Mouse (Mus musculus) neural tube, embryonic 10.5 days (tissue): ENCODE measurements around the gene Tnfrsf11a.
"Not testable (repeated sequence)": the region's sequence is repeated elsewhere in the genome, so short reads cannot be mapped to it uniquely, and the experiment has no call there.

Source experiments
- DNase-seq: peaks from one replicate; pipeline ENCODE4 v3.0.0-alpha.2; 2017; ENCODE audit warnings: low spot score; ENCODE audit errors: extremely low spot score

Gene Tnfrsf11a

GRCm38 (mm10) chr1:105784257-105785016, 3.9 kb downstream of the Tnfrsf11a start:
- no peak for DNase-seq

- no peak for DNase-seq
Observed at GRCm38 (mm10) chr1:105785146-105785545, 4.6 kb downstream of the Tnfrsf11a start.

GRCm38 (mm10) chr1:105786731-105787357, 6.3 kb downstream of the Tnfrsf11a start:
- no peak for DNase-seq

- DNase-seq: no peak
Observed at GRCm38 (mm10) chr1:105790103-105790502, 9.6 kb downstream of the Tnfrsf11a start.

- no peak for DNase-seq
Observed at GRCm38 (mm10) chr1:105794670-105795069, 14.2 kb downstream of the Tnfrsf11a start.

- no peak for DNase-seq
Observed at GRCm38 (mm10) chr1:105795705-105796104, 15.2 kb downstream of the Tnfrsf11a start.

GRCm38 (mm10) chr1:105800570-105800969, 20.1 kb downstream of the Tnfrsf11a start:
- no peak for DNase-seq

- DNase-seq: no peak
Observed at GRCm38 (mm10) chr1:105801252-105801651, 20.7 kb downstream of the Tnfrsf11a start.

- DNase-seq: no peak
Observed at GRCm38 (mm10) chr1:105802941-105803340, 22.4 kb downstream of the Tnfrsf11a start.

- no peak for DNase-seq
Observed at GRCm38 (mm10) chr1:105804285-105804684, 23.8 kb downstream of the Tnfrsf11a start.

GRCm38 (mm10) chr1:105805565-105805964, 25.0 kb downstream of the Tnfrsf11a start:
- no peak for DNase-seq

- DNase-seq: no peak
Observed at GRCm38 (mm10) chr1:105807028-105807722, 26.7 kb downstream of the Tnfrsf11a start.

GRCm38 (mm10) chr1:105812027-105812426, 31.5 kb downstream of the Tnfrsf11a start:
- not testable (repeated sequence) for DNase-seq

- no peak for DNase-seq
Observed at GRCm38 (mm10) chr1:105812960-105813708, 32.6 kb downstream of the Tnfrsf11a start.

- no peak for DNase-seq
Observed at GRCm38 (mm10) chr1:105813709-105814061, 33.2 kb downstream of the Tnfrsf11a start.

GRCm38 (mm10) chr1:105814402-105815270, 34.1 kb downstream of the Tnfrsf11a start:
- DNase-seq: no peak

GRCm38 (mm10) chr1:105815310-105815709, 34.8 kb downstream of the Tnfrsf11a start:
- DNase-seq: no peak

- no peak for DNase-seq
Observed at GRCm38 (mm10) chr1:105815736-105816135, 35.2 kb downstream of the Tnfrsf11a start.

GRCm38 (mm10) chr1:105819031-105819430, 38.5 kb downstream of the Tnfrsf11a start:
- DNase-seq: no peak

GRCm38 (mm10) chr1:105819740-105820139, 39.2 kb downstream of the Tnfrsf11a start:
- no peak for DNase-seq

- DNase-seq: no peak
Observed at GRCm38 (mm10) chr1:105824356-105824755, 43.8 kb downstream of the Tnfrsf11a start.
